Mouse (Mus musculus): ENCODE measurements around the gene Ppp6r1. TPM values are rescaled to one million over a fixed set of nuclear protein-coding genes. Genes with fewer than 3 reads are reported as not detected.

Ppp6r1 gene
- polyA plus RNA-seq, 1 experiment = 143 TPM

DNA sequence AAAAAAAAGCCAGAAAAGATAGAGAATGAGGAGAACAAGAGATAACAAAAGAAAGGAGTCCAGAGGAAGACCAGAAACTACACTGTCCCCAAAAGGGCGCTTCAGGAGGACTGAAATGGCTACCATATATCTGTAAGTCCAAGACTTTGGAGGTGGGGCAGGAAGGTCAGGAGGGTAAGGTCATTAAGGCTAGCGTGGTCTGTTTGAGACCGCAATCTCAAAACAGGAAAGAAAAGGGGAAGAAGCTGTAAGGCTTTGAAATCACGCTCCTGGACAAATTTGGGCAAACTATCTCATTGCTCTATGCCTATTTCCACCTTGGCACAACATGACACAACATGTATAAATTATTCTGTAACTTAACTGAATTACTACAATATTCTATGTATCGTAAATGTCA is 24.5 kb upstream of the Ppp6r1 start:
- no peak overlapping the region for H3K4me3 ChIP-seq (ENCODE audit: insufficient read depth, low read length)
- no peak for TF ChIP-seq CTCF (IDR thresholded peaks at IDR 0.05; ENCODE audit: extremely low read depth, insufficient read depth, low read length)
- no peak for TF ChIP-seq POLR2A (IDR thresholded peaks at IDR 0.05; ENCODE audit: extremely low read depth, insufficient read depth, low read length)
- H3K27ac ChIP-seq (ENCODE audit: insufficient read depth, low read length) = no peak overlapping the region
- peaks cover 2% of the 10 kb centered on the region; the same call in 1 of the 2 replicates for H3K4me1 ChIP-seq (ENCODE audit: control insufficient read depth, insufficient read depth, low read length)

DNA sequence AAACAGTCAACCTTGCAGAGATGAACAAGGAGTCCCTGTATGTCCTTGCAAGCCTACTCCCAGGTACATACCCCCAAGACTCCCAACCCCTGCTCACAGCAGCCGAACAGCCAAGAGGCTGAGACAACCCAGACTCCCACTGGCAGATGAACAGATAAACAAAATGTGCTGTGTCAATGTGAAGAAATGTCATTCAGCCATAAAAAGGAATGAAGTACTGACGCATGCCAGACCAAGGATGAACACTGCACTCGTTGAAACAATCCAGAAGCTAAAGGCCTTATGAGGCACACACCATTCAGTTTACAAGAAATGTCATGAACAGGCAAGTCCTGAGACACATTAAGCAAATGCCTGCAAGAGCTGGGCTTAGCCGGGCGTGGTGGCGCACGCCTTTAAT is 16.4 kb upstream of the Ppp6r1 start:
- no peak for TF ChIP-seq CTCF (IDR thresholded peaks at IDR 0.05; ENCODE audit: extremely low read depth, insufficient read depth, low read length)
- TF ChIP-seq POLR2A (IDR thresholded peaks at IDR 0.05; ENCODE audit: extremely low read depth, insufficient read depth, low read length) = no peak
- Histone ChIP-seq H3K4me1 (ENCODE audit: control insufficient read depth, insufficient read depth, low read length) (no peaks in the 10 kb centered on the region), H3K27ac (ENCODE audit: insufficient read depth, low read length) (no peak overlapping the region), H3K4me3 (ENCODE audit: insufficient read depth, low read length) (no peak overlapping the region)

DNA sequence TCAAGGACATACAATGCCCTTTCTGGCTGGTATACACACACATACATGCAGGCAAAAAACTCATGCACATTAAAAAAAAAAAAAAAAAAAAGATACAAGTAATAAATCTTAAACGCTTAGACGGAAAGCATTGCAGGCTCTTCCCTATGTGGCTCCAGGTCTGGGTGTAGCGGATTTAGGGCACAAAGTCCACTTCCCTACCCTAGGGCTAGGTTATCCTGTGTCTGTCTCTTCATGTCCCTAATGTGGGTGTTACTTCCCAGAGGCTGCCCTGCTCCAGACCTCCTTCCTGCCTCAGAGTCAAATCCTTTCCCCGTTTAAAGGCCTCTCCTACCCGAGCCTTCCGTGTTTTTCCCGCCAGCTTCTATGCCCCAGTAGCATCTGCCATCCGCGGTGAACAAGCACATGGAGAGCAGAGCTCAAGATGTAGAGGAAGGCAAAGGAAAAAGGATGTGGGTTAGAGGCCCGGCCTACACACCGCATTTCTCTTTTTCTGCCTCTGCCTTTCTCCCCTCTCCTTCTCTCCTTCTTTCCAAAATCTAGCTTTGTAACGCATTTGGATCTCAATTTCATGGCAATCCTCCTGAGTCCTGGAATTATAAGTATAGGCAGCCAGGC is 15.4 kb upstream of the Ppp6r1 start:
- Histone ChIP-seq H3K4me1 (ENCODE audit: control insufficient read depth, insufficient read depth, low read length) (no peaks in the 10 kb centered on the region), H3K4me3 (ENCODE audit: insufficient read depth, low read length) (no peak overlapping the region)
- TF ChIP-seq POLR2A (IDR thresholded peaks at IDR 0.05; ENCODE audit: extremely low read depth, insufficient read depth, low read length) = no peak
- no peak for TF ChIP-seq CTCF (IDR thresholded peaks at IDR 0.05; ENCODE audit: extremely low read depth, insufficient read depth, low read length)

DNA sequence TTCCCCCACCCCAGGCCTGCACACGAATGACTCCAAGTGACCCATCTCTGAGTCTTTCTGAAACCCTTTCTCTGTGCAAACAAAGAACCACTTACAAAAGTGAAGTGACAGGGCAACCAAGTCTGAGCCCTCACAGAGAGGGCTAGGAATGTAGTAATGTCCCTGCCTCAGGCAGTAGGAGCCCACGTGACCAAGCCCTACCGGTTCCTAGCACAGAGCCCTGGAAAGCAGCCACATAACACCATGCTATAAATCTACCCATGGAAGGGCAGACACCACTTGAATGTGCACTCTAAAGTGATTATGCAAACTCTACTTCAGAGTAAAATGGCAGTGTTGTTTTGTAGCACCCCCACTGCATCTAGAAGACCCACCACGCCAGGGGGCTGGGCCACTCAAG is 13.1 kb upstream of the Ppp6r1 start:
- TF ChIP-seq CTCF (IDR thresholded peaks at IDR 0.05; ENCODE audit: extremely low read depth, insufficient read depth, low read length) (no peak), POLR2A (IDR thresholded peaks at IDR 0.05; ENCODE audit: extremely low read depth, insufficient read depth, low read length) (no peak)
- Histone ChIP-seq H3K4me3 (ENCODE audit: insufficient read depth, low read length) (no peak overlapping the region), H3K27ac (ENCODE audit: insufficient read depth, low read length) (no peak overlapping the region), H3K4me1 (ENCODE audit: control insufficient read depth, insufficient read depth, low read length) (no peaks in the 10 kb centered on the region)

More for the DNA sequence above, 15.4 kb upstream of the Ppp6r1 start:
- no peak overlapping the region for H3K27ac ChIP-seq (ENCODE audit: insufficient read depth, low read length)

DNA sequence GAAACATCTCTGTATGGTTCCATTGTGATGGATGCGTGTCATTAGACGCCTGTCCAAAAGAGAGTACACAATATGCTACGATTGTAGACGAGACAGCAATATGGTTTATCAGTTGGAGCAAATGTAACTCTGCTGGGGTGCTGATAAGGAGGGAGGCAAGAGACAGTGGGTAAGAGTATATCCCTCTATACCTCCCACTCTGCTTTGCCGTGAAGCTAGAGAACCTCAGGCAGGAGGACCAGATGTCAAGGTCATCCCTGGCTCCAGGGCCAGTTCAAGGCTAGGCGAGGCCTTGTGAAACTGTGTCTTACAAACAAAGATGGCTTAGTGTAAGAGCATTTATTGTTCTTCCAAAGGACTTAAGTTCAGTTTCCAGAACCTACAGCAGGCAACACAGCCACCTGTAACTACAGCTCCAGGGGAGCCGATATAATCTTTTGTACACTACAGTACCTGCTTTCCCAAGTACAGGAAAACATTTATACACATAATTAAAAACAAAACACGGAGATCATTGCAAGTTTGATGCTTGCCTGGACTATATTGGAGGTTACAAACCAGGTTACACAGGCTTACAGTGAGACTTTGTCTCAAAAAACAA is 11.9 kb upstream of the Ppp6r1 start:
- no peaks in the 10 kb centered on the region for H3K4me1 ChIP-seq (ENCODE audit: control insufficient read depth, insufficient read depth, low read length)
- H3K27ac ChIP-seq (ENCODE audit: insufficient read depth, low read length) = no peak overlapping the region
- no peak for TF ChIP-seq POLR2A (IDR thresholded peaks at IDR 0.05; ENCODE audit: extremely low read depth, insufficient read depth, low read length)
- no peak for TF ChIP-seq CTCF (IDR thresholded peaks at IDR 0.05; ENCODE audit: extremely low read depth, insufficient read depth, low read length)
- no peak overlapping the region for H3K4me3 ChIP-seq (ENCODE audit: insufficient read depth, low read length)

DNA sequence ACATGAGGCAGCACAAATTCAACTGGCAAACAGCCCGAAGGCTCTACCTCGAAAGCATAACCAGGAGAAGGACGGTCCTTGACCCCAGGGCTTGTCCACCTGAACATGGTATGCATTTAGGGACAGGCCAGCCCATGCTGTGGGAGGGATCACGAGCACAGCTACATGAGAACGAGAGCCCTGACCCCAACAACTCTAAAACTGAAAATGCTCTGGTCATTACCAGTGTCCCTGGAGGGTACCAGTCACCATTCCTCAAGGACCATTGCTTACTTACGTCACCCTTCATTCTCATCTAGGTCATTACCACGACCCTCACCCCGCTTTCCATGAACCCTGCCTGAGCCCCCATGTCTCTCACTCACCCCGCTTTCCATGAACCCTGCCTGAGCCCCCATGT is 10.3 kb upstream of the Ppp6r1 start:
- H3K4me1 ChIP-seq (ENCODE audit: control insufficient read depth, insufficient read depth, low read length) = no peaks in the 10 kb centered on the region
- TF ChIP-seq CTCF (IDR thresholded peaks at IDR 0.05; ENCODE audit: extremely low read depth, insufficient read depth, low read length) (no peak), POLR2A (IDR thresholded peaks at IDR 0.05; ENCODE audit: extremely low read depth, insufficient read depth, low read length) (no peak)

DNA sequence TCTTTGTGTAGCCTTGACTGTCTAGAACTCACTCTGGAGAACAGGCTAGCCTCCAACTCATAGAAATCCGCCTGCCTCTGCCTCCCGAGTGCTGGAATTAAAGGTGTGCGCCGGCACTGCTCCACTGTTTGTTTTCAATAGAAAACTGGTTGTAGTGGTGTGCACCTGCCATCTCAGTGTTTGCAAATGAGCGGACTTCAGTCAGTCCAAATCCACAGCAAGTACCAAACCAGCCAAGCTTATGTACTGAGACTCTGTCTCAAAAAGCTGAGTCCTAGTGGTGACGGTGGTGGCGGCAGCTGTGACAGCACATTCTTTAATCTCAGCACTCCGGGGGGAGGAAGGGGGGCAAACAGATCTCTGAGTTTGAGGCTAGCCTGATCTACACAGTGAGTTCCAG is 9.7 kb upstream of the Ppp6r1 start:
- H3K4me3 ChIP-seq (ENCODE audit: insufficient read depth, low read length) = no peak overlapping the region
- H3K27ac ChIP-seq (ENCODE audit: insufficient read depth, low read length) = no peak overlapping the region
- TF ChIP-seq POLR2A (IDR thresholded peaks at IDR 0.05; ENCODE audit: extremely low read depth, insufficient read depth, low read length) (no peak), CTCF (IDR thresholded peaks at IDR 0.05; ENCODE audit: extremely low read depth, insufficient read depth, low read length) (no peak)
- no peaks in the 10 kb centered on the region for H3K4me1 ChIP-seq (ENCODE audit: control insufficient read depth, insufficient read depth, low read length)

More for the DNA sequence above, 10.3 kb upstream of the Ppp6r1 start:
- Histone ChIP-seq H3K27ac (ENCODE audit: insufficient read depth, low read length) (no peak overlapping the region), H3K4me3 (ENCODE audit: insufficient read depth, low read length) (no peak overlapping the region)

DNA sequence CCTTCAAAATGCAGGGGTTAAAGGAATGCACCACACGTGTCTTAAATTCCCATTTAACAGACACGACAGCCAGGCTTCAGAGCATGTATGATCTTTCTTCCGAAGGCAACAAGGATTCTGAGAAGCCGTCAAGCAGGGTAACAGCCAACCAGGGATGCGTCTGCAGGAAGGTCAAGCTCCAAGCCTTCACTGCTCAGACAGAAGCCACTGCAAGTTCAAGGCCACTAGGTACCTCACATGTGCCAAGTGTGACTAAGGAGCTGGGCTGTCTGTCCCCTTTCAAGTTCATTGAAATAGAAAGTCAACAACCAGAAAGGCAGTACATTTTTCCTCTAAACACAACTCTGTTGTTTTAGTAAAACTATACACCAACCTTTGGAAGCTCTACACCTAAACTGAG is 8.1 kb upstream of the Ppp6r1 start:
- Histone ChIP-seq H3K4me3 (ENCODE audit: insufficient read depth, low read length) (no peak overlapping the region), H3K4me1 (ENCODE audit: control insufficient read depth, insufficient read depth, low read length) (no peaks in the 10 kb centered on the region), H3K27ac (ENCODE audit: insufficient read depth, low read length) (no peak overlapping the region)
- no peak for TF ChIP-seq POLR2A (IDR thresholded peaks at IDR 0.05; ENCODE audit: extremely low read depth, insufficient read depth, low read length)
- no peak for TF ChIP-seq CTCF (IDR thresholded peaks at IDR 0.05; ENCODE audit: extremely low read depth, insufficient read depth, low read length)

DNA sequence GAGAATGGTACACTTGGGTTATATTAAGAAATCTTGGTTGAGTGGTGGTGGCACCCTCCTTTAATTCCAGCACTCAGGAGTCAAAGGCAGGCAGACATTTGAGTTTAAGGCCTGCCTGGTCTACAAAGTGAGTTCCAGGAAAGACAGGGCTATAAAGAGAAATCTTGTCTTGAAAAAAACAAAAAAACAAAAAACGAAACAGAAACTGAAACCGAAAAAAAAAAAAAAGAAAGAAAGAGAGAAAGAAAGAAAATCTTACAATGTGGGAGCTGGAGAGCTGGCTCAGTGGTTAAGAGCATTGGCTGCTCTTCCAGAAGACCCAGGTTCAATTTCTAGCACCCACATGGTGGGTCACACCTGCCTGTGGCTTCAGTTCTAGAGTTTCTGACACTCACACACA is 4.9 kb upstream of the Ppp6r1 start:
- Histone ChIP-seq H3K4me1 (ENCODE audit: control insufficient read depth, insufficient read depth, low read length) (peaks cover 8% of the 10 kb centered on the region; the same call in 1 of the 2 replicates), H3K4me3 (ENCODE audit: insufficient read depth, low read length) (no peak overlapping the region), H3K27ac (ENCODE audit: insufficient read depth, low read length) (no peak overlapping the region)
- no peak for TF ChIP-seq CTCF (IDR thresholded peaks at IDR 0.05; ENCODE audit: extremely low read depth, insufficient read depth, low read length)
- TF ChIP-seq POLR2A (IDR thresholded peaks at IDR 0.05; ENCODE audit: extremely low read depth, insufficient read depth, low read length) = no peak

DNA sequence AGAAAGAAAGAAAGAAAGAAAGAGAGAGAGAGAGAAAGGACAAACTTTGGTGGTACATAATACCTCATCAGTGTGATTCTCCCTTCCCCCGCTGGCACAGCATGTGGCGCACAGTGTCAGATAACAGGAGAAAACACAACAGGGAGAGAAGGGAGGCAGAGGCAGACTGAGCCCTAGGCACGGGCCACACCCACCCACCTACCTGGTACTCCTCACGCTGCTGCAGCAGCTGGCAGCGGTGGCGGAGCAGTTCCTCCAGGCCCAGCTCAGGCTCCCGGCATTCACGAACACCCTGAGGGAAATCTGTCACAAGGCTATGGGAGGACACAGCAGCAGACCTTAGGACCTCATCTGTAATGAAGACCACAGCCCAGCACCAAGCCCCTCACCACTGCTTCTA is 4.4 kb upstream of the Ppp6r1 start:
- H3K4me3 ChIP-seq (ENCODE audit: insufficient read depth, low read length) = no peak overlapping the region

More for the DNA sequence above, 4.4 kb upstream of the Ppp6r1 start:
- TF ChIP-seq POLR2A (IDR thresholded peaks at IDR 0.05; ENCODE audit: extremely low read depth, insufficient read depth, low read length) (no peak), CTCF (IDR thresholded peaks at IDR 0.05; ENCODE audit: extremely low read depth, insufficient read depth, low read length) (no peak)
- Histone ChIP-seq H3K4me1 (ENCODE audit: control insufficient read depth, insufficient read depth, low read length) (peaks cover 8% of the 10 kb centered on the region; the same call in 1 of the 2 replicates), H3K27ac (ENCODE audit: insufficient read depth, low read length) (no peak overlapping the region)

Measured in cortical plate, adult 2 months (tissue).